Mouse (Mus musculus): ENCODE data around the gene Rps7. TPM values are rescaled to one million over a fixed set of nuclear protein-coding genes. Genes with fewer than 3 reads are reported as not detected.

Rps7 gene
- total RNA-seq (2014; fragmentation: Nextera tagmentation) (3,723 and 3,737 TPM in 2 replicates), total RNA-seq (2017) (4,053 and 5,358 TPM in 2 replicates)

- ATAC-seq (replicated peaks; ENCODE audit: low FRiP score, low TSS enrichment, poor library complexity, severe bottlenecking), result peak; percentile 89
Measured at GRCm38 (mm10) chr12:28635535-28636476, at the start of gene Rps7. Gene Rps7, minus strand, starts transcription at chr12:28635953.

- no peak for ATAC-seq (replicated peaks; ENCODE audit: low FRiP score, low TSS enrichment, poor library complexity, severe bottlenecking)
Measured at GRCm38 (mm10) chr12:28684674-28685073, 48.9 kb upstream of the Rps7 start.

- ATAC-seq (replicated peaks; ENCODE audit: low FRiP score, low TSS enrichment, poor library complexity, severe bottlenecking), result no peak
Measured at GRCm38 (mm10) chr12:28675925-28676209, 40.1 kb upstream of the Rps7 start.

DNA sequence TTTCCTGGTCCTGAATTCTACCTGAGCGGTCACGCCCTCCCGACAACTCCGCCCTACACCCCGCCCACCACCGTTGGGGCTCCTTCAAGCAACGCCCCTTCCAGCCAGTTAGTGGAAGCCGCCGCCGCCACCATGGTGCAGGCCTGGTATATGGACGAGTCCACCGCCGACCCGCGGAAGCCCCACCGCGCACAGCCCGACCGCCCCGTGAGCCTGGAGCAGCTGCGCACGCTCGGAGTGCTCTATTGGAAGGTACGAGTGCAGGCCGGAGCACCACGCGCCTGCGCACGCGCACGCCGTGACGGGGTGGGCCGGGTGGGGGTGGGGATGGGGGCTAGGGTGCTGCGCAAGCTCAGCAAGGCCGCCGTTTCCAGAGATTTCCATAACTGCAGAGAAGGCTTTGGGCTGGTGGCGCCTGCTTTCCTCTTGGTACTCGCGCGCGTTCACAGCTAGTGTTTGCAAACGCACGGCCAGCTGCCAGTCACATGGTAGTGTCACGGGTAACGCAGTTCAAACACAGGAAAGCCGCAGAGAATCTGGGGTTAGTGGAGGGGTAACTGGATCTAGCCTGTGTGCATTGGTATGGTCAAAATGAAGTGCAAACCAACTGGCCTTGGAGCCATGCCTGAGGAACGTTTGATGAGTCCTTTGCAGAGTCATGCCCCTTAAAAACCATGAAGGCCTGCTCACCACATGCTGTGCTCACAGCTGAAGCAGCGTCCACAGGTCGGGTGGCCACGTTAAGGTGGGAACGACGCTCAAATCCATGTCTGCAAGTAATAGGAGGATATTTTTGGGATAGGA lies 39.6 kb upstream of the Rps7 start, which contains the start of gene Adi1:
Adi1 (plus strand) TSS at position 111 of the 804 bp plus-strand sequence.
- peak; percentile 95 for ATAC-seq (replicated peaks; ENCODE audit: low FRiP score, low TSS enrichment, poor library complexity, severe bottlenecking)

GRCm38 (mm10) chr12:28674038-28674720 lies 38.4 kb upstream of the Rps7 start:
- ATAC-seq (replicated peaks; ENCODE audit: low FRiP score, low TSS enrichment, poor library complexity, severe bottlenecking), result no peak

GRCm38 (mm10) chr12:28667287-28667686 lies 31.5 kb upstream of the Rps7 start:
- no peak for ATAC-seq (replicated peaks; ENCODE audit: low FRiP score, low TSS enrichment, poor library complexity, severe bottlenecking)

- no peak for ATAC-seq (replicated peaks; ENCODE audit: low FRiP score, low TSS enrichment, poor library complexity, severe bottlenecking)
Measured at GRCm38 (mm10) chr12:28666734-28667133, 31.0 kb upstream of the Rps7 start.

DNA sequence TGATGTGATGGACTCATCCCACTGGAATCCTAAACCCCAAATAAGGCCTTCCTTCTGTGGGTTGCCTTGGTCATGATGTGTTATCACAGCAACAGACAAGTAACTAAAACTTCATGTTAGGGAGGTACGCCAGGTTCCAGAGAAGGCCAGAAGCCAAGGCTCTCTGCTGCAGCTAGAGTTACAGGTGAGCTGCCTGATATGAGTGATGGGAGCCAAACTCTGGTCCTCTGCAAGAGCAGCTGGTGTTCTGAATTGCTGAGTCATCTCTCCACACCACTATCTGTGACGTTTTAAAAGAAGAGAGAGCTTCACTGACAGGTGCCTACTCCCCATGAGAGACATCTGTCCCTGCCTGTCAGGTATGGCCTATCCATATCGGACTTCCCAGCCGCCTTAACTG lies 26.9 kb upstream of the Rps7 start:
- ATAC-seq (replicated peaks; ENCODE audit: low FRiP score, low TSS enrichment, poor library complexity, severe bottlenecking), result no peak

DNA sequence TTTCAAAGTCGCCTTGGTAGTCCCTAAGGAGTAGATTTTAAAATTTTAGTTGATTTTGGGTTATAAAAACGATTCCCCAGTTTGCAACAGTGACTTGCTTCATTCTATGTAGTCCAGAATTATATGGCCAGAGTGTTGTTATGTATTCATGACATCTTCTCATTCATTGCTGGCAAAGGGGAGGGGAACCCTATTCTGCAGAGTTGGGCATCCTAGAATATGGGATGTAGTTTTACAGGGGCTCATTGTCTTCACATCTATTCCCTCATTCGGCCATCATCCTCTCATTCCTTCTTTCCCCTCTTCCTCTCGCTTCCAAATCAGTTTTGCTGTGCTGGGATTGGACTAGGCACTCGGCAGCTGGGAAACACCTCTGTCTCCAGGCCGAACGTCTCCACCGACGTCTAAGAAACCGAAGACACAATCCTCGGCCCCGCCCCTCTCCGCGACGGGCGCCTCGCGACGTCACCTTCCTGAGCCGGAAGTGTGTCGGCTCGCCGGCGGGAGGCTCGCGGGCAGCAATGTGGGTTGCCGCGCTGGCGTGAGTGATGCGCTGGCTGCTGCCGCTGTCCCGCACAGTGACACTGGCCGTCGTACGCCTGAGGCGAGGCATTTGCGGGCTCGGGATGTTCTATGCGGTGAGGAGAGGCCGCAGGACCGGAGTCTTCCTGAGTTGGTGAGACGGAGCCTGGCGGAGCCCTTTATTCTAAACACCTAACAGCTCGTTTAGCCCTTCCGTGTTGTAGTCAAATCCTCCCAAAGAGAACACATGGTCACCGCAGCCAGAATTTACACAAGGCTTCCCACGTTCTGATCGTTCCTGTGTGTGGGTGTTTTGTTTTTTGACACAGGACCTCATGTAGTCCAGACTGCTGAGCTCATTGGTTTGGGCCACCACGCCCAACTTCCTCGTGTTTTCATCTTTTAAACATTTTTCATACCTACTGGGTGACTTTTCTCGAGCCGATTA lies 13.7 kb upstream of the Rps7 start, which contains the start of gene Rnaseh1:
Rnaseh1 (plus strand) TSS at position 462 of the 970 bp plus-strand sequence.
- peak; percentile 99 for ATAC-seq (replicated peaks; ENCODE audit: low FRiP score, low TSS enrichment, poor library complexity, severe bottlenecking)

DNA sequence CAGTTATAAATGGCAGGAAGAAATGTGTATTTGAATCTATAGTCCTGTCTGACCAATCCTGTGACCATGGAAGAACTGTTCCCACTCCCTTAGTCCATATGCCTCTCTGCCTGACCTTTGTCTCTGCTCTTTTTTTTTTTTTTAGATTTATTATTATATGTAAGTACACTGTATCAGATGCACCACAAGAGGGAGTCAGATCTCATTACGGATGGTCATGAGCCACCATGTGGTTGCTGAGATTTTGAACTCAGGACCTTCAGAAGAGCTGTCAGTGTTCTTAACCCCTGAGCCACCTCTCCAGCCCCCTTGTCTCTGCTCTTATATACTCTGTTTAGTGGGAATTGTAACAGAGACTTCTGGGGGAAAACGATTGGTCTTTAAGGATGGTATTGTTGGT lies 3.0 kb upstream of the Rps7 start:
- ATAC-seq (replicated peaks; ENCODE audit: low FRiP score, low TSS enrichment, poor library complexity, severe bottlenecking), result no peak

DNA sequence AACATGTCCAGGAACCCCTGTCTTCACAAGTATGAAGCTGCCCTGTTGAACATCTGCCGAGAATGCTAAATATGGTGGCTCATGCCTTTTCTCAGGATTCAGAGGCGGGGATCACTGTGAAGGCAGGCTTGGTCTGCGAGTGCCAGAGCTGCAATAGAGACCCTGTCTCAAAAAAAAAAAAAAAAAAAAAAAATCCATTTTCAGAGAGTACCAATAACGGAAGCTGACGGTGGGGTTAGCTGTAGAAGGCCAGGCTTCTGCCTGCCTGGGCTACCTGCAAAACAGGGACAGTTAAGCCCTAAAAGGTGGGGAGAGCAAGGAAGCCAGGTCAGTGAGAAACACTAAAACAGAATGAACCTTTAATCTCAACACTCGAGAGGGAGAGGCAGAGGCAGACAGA lies 790 bp upstream of the Rps7 start:
- ATAC-seq (replicated peaks; ENCODE audit: low FRiP score, low TSS enrichment, poor library complexity, severe bottlenecking), result no peak

GRCm38 (mm10) chr12:28635058-28635534 lies 657 bp downstream of the Rps7 start:
- 0 out of 2 replicates have a peak, but pooled peaks have one; percentile 4 for ATAC-seq (replicated peaks; ENCODE audit: low FRiP score, low TSS enrichment, poor library complexity, severe bottlenecking)

- ATAC-seq (replicated peaks; ENCODE audit: low FRiP score, low TSS enrichment, poor library complexity, severe bottlenecking), result 0 out of 2 replicates have a peak, but pooled peaks have one; percentile 21
Measured at GRCm38 (mm10) chr12:28628436-28628835, 7.3 kb downstream of the Rps7 start.

- no peak for ATAC-seq (replicated peaks; ENCODE audit: low FRiP score, low TSS enrichment, poor library complexity, severe bottlenecking)
Measured at GRCm38 (mm10) chr12:28627092-28627491, 8.7 kb downstream of the Rps7 start.

DNA sequence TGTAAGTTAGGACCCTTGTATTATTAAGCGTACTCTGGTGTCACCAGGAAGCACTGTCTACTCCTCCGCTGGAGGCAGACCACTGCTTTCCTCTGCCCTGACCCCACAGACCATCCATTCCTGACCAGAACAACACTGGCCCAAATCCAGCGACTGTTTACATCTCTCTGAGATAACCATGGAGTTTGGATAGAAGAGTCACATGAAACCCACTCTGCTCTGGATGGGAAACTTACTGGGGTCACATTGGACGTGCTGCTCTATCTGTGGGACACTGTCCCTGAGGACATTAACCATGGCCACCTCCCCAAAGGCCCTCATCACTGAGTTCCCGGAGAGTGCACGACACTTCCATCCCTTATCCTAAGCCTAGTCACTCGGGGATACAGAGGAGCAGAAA lies 10.3 kb downstream of the Rps7 start:
- no peak for ATAC-seq (replicated peaks; ENCODE audit: low FRiP score, low TSS enrichment, poor library complexity, severe bottlenecking)

- no peak for ATAC-seq (replicated peaks; ENCODE audit: low FRiP score, low TSS enrichment, poor library complexity, severe bottlenecking)
Measured at GRCm38 (mm10) chr12:28624251-28624650, 11.5 kb downstream of the Rps7 start.

GRCm38 (mm10) chr12:28623195-28623594 lies 12.6 kb downstream of the Rps7 start, which contains the start of gene Colec11:
Gene Colec11, minus strand, starts transcription at chr12:28623377.
- ATAC-seq (replicated peaks; ENCODE audit: low FRiP score, low TSS enrichment, poor library complexity, severe bottlenecking), result peak; percentile 24; the same call in 1 of the 2 replicates

- ATAC-seq (replicated peaks; ENCODE audit: low FRiP score, low TSS enrichment, poor library complexity, severe bottlenecking), result no peak
Measured at GRCm38 (mm10) chr12:28622641-28623040, 13.1 kb downstream of the Rps7 start.

Data from megakaryocyte-erythroid progenitor cell, adult 5-6 weeks (primary cell).